ENCODE assay signal across 8 mouse cellular contexts in the genomic region with DNA sequence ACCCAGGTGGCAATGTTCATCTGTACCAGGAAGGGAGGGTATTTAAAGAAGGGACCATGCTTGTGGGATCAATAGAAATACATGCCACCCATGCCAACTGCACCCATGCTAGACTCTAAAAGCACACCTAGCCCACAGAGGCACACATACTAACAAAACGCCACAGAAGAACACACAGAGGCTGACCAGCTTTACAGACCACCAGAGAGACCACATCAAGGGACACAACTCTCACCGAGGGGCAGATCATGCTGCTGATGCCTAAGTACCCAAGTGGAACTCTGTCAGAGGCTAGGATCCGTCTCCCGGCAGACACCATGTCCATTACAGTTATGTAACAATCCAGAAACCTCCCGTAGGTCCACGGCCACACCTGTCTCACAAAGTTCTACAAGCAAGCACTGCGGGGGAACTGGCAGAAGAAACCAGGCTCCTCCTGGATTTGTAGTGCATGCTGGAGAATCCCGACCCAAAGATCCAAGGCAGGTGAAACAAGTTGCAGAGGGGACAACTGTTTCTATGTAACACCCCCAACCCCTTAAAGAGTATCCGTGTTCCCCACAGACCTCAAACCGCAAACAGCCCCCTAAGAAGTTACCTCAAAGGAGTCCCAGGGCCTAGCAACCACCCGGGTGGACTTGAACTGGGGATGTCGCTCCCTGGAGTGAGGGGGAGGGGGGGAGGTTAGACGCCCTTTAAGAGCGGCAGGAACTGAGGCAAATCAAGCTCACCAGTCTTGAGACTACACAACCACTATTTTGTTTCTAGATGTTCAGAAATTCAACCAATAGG. TPM values are rescaled to one million over a fixed set of nuclear protein-coding genes. Genes with fewer than 3 reads are reported as not detected.
DNase-seq lines count a peak whose midpoint lies in the region; ATAC-seq and TF ChIP-seq lines count a peak whose summit lies in the region.

No protein-coding gene starts in this region.

- no peaks in the 10 kb centered on the region for H3K27me3 ChIP-seq in testis, adult 2 months (ENCODE audit: control insufficient read depth, insufficient read depth, low read length)
- H3K27me3 ChIP-seq in limb, embryonic 14.5 days (ENCODE audit: control insufficient read depth, insufficient read depth, low read length) = no peaks in the 10 kb centered on the region

- peak overlapping the region; percentile 1 for H3K4me3 ChIP-seq in testis, adult 2 months (ENCODE audit: control insufficient read depth, low read depth, low read length)
- H3K4me3 ChIP-seq in limb, embryonic 14.5 days (replicated peaks; ENCODE audit: low read length) = peak overlapping the region; percentile 89

- peak overlapping the region; percentile 66 for H3K4me2 ChIP-seq in limb, embryonic 14.5 days (replicated peaks; ENCODE audit: low read depth, low read length, severe bottlenecking)

- TF ChIP-seq CTCF in testis, adult 2 months (IDR thresholded peaks at IDR 0.05; ENCODE audit: control insufficient read depth, insufficient read depth, insufficient replicate concordance, low read depth, low read length) = no peak

- no peak for TF ChIP-seq POLR2A in testis, adult 2 months (IDR thresholded peaks at IDR 0.05; ENCODE audit: control insufficient read depth, low read depth, low read length)
- no peak for TF ChIP-seq POLR2A in limb, embryonic 14.5 days (IDR thresholded peaks at IDR 0.05; ENCODE audit: borderline replicate concordance, extremely low read depth, insufficient read depth, insufficient read length)

- peak overlapping the region; percentile 76 for H3K9ac ChIP-seq in limb, embryonic 14.5 days (ENCODE audit: low read depth, low read length, severe bottlenecking)

- H3K36me3 ChIP-seq in testis, adult 2 months (ENCODE audit: control insufficient read depth, insufficient read depth, low read length) = no peaks in the 10 kb centered on the region
- H3K36me3 ChIP-seq in limb, embryonic 14.5 days (ENCODE audit: control insufficient read depth, insufficient read depth, low read length) = peaks cover 10% of the 10 kb centered on the region

- peaks cover 16% of the 10 kb centered on the region for H3K4me1 ChIP-seq in testis, adult 2 months (ENCODE audit: control insufficient read depth, insufficient read depth, low read length)
- peaks cover 35% of the 10 kb centered on the region for H3K4me1 ChIP-seq in limb, embryonic 14.5 days (ENCODE audit: control insufficient read depth, insufficient read depth, low read length)

- peak; percentile 65 for DNase-seq in cerebellum, adult 11-12 months
- DNase-seq in cerebellum, adult 11 months = no peak
- DNase-seq in testis, postnatal 10 days (ENCODE audit: low spot score) = no peak
- no peak for DNase-seq in limb, embryonic 14.5 days (ENCODE audit: low spot score)
- DNase-seq in testis, postnatal 14 days (ENCODE audit: low spot score) = peak; percentile 62
- no peak for DNase-seq in layer of hippocampus, adult 9-10 months (ENCODE audit: low spot score)
- no peak for DNase-seq in layer of hippocampus, adult 11-12 months (ENCODE audit: low spot score)

- no peaks in the 10 kb centered on the region for H3K9me3 ChIP-seq in limb, embryonic 14.5 days (ENCODE audit: control insufficient read depth, low read length)

- no peak for ATAC-seq in limb, embryonic 14.5 days (ENCODE audit: low FRiP score, low read depth)

- H3K27ac ChIP-seq in testis, adult 2 months (ENCODE audit: control insufficient read depth, insufficient read depth, low read depth, low read length) = no peak overlapping the region
- no peak overlapping the region for H3K27ac ChIP-seq in limb, embryonic 14.5 days (replicated peaks; ENCODE audit: low read depth, low read length)

- WGBS in limb, embryonic 14.5 days = 18% methylated on average over 14 of the region's 14 CpGs

RNA-seq across cellular contexts. Expression of a gene that starts 1.2 kb away (rescaled TPM):
- 181 and 182 TPM in 2 replicates for polyA plus RNA-seq in testis, adult 2 months (2012; rRNA removed)
- polyA plus RNA-seq in limb, embryonic 14.5 days (2012; rRNA removed) = 102 and 106 TPM in 2 replicates
- 130 and 134 TPM in 2 replicates for polyA plus RNA-seq in limb, embryonic 14.5 days (2014; fragmentation: Nextera tagmentation; extraction: Ambion mirVana)

RNA-seq across cellular contexts. Expression of a gene that starts 2.1 kb away (rescaled TPM):
- polyA plus RNA-seq in testis, adult 2 months (2012; rRNA removed) = 6.2 and 6.4 TPM in 2 replicates
- polyA plus RNA-seq in limb, embryonic 14.5 days (2012; rRNA removed) = 25.7 and 29.0 TPM in 2 replicates
- 8.7 and 9.9 TPM in 2 replicates for polyA plus RNA-seq in limb, embryonic 14.5 days (2014; fragmentation: Nextera tagmentation; extraction: Ambion mirVana)

Comparison
In these comparisons a context has a peak if more than half of its experiments do, and no peak if none do; other contexts are left out.
1. DNase-seq: peak in cerebellum, adult 11-12 months (single experiment) and testis, postnatal 14 days (single experiment); none in cerebellum, adult 11 months (single experiment), testis, postnatal 10 days (single experiment), limb, embryonic 14.5 days (single experiment), layer of hippocampus, adult 9-10 months (single experiment) and layer of hippocampus, adult 11-12 months (single experiment).